8 mouse cellular contexts compared by ENCODE assay signal in the genomic region with DNA sequence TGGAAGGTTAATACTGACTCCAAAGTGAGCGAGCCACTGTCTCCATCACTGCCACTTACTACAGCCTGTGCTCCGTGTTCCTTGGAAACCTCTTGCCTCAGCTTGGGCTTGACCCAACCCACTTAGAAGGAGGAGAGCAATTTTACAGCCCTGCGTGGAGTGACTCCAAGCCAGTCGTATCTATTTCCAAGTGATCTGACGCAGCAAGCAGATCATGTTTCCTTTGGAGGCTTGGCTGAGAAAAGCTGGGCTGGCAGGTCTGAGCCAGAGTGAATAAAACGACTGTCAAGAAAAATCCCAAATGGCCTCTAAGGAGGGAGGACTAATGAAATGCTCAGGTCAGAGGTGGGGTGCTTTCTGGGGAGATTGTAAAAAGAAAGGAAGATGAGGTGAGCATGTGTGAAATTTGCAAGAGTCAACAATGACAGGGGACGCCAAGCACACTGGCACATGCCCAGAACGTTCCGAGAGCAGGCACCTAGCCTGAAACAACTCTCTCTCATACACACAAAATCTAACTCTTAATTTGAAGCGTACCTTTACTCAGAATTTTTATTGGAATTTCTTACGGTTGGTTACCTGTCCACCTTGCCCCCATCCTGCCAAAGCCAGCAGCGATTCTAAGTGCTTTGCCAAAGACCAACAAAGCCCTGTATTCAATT.
DNase-seq lines count a peak whose midpoint lies in the region; ATAC-seq and TF ChIP-seq lines count a peak whose summit lies in the region.

No protein-coding gene starts in this region.

- H3K4me2 ChIP-seq in embryonic facial prominence, embryonic 13.5 days, result peak overlapping the region; percentile 16; the same call in 1 of the 2 replicates
- no peak overlapping the region for H3K4me2 ChIP-seq in heart, embryonic 15.5 days
- H3K4me2 ChIP-seq in stomach, postnatal 0 days (replicated peaks; ENCODE audit: low read depth), result no peak overlapping the region
- no peak overlapping the region for H3K4me2 ChIP-seq in liver, embryonic 12.5 days

- no peak for TF ChIP-seq CTCF in stomach, postnatal 0 days (IDR thresholded peaks at IDR 0.05; ENCODE audit: low read depth)

- peak; percentile 16 for TF ChIP-seq EP300 in stomach, postnatal 0 days (optimal IDR thresholded peaks at IDR 0.05)

- H3K27ac ChIP-seq in embryonic facial prominence, embryonic 13.5 days, result peak overlapping the region; percentile 78
- peak overlapping the region; percentile 66 for H3K27ac ChIP-seq in heart, embryonic 15.5 days
- H3K27ac ChIP-seq in stomach, postnatal 0 days (replicated peaks), result peak overlapping the region; percentile 58
- H3K27ac ChIP-seq in liver, embryonic 12.5 days, result no peak overlapping the region

- peaks cover 41% of the 10 kb centered on the region for H3K4me1 ChIP-seq in embryonic facial prominence, embryonic 13.5 days
- peaks cover 22% of the 10 kb centered on the region for H3K4me1 ChIP-seq in heart, embryonic 15.5 days (replicated peaks)
- H3K4me1 ChIP-seq in stomach, postnatal 0 days (replicated peaks; ENCODE audit: control insufficient read depth, insufficient read depth), result peaks cover 10% of the 10 kb centered on the region
- H3K4me1 ChIP-seq in liver, embryonic 12.5 days, result no peaks in the 10 kb centered on the region

- DNase-seq in adrenal gland, adult 2 months, result peak; percentile 70
- DNase-seq in adrenal gland, adult 8-10 months, result no peak
- peak; percentile 65 for DNase-seq in large intestine, adult 2 months (ENCODE audit: low read depth, low spot score)
- DNase-seq in stomach, postnatal 0 days (ENCODE audit: low spot score), result peak; percentile 52
- no peak for DNase-seq in frontal cortex, adult 2 months (ENCODE audit: extremely low spot score in 1 of 2, low spot score in 1 of 2)

- H3K36me3 ChIP-seq in embryonic facial prominence, embryonic 13.5 days, result no peaks in the 10 kb centered on the region
- H3K36me3 ChIP-seq in heart, embryonic 15.5 days, result no peaks in the 10 kb centered on the region
- H3K36me3 ChIP-seq in stomach, postnatal 0 days (ENCODE audit: control insufficient read depth, insufficient read depth, low read length), result no peaks in the 10 kb centered on the region
- no peaks in the 10 kb centered on the region for H3K36me3 ChIP-seq in liver, embryonic 12.5 days

- ATAC-seq in embryonic facial prominence, embryonic 13.5 days (ENCODE audit: insufficient number of reproducible peaks, insufficient read depth, low FRiP score, low TSS enrichment, low read depth), result peak; percentile 49
- ATAC-seq in heart, embryonic 15.5 days (replicated peaks; ENCODE audit: insufficient number of reproducible peaks, insufficient read depth, low FRiP score, low read depth), result peak; percentile 74
- ATAC-seq in stomach, postnatal 0 days (ENCODE audit: low FRiP score, low TSS enrichment), result peak; percentile 27; the same call in 1 of the 2 replicates
- no peak for ATAC-seq in liver, embryonic 12.5 days

- H3K27me3 ChIP-seq in embryonic facial prominence, embryonic 13.5 days, result no peaks in the 10 kb centered on the region
- H3K27me3 ChIP-seq in heart, embryonic 15.5 days, result no peaks in the 10 kb centered on the region
- no peaks in the 10 kb centered on the region for H3K27me3 ChIP-seq in stomach, postnatal 0 days (ENCODE audit: control insufficient read depth, insufficient read depth, low read length)
- no peaks in the 10 kb centered on the region; the same call in 1 of the 2 replicates for H3K27me3 ChIP-seq in liver, embryonic 12.5 days (replicated peaks)

- H3K9ac ChIP-seq in embryonic facial prominence, embryonic 13.5 days, result 0 out of 2 replicates have a peak overlapping the region, but pooled peaks have one; percentile 44
- H3K9ac ChIP-seq in heart, embryonic 15.5 days, result no peak overlapping the region
- H3K9ac ChIP-seq in stomach, postnatal 0 days (ENCODE audit: low read length), result no peak overlapping the region
- no peak overlapping the region for H3K9ac ChIP-seq in liver, embryonic 12.5 days

- WGBS in embryonic facial prominence, embryonic 13.5 days, result 36% methylated on average over 12 of the region's 12 CpGs
- 51% methylated on average over 12 of the region's 12 CpGs for WGBS in heart, embryonic 15.5 days
- 17% methylated on average over 12 of the region's 12 CpGs for WGBS in large intestine, adult 2 months
- WGBS in stomach, postnatal 0 days, result 42% methylated on average over 12 of the region's 12 CpGs
- 67% methylated on average over 12 of the region's 12 CpGs for WGBS in liver, embryonic 12.5 days (ENCODE audit: insufficient replicate concordance)

- no peaks in the 10 kb centered on the region for H3K9me3 ChIP-seq in embryonic facial prominence, embryonic 13.5 days
- H3K9me3 ChIP-seq in heart, embryonic 15.5 days (replicated peaks), result no peaks in the 10 kb centered on the region
- H3K9me3 ChIP-seq in stomach, postnatal 0 days (ENCODE audit: control insufficient read depth, low read length), result no peaks in the 10 kb centered on the region
- H3K9me3 ChIP-seq in liver, embryonic 12.5 days (replicated peaks), result no peaks in the 10 kb centered on the region

- H3K4me3 ChIP-seq in embryonic facial prominence, embryonic 13.5 days, result no peak overlapping the region
- H3K4me3 ChIP-seq in heart, embryonic 15.5 days, result no peak overlapping the region
- no peak overlapping the region for H3K4me3 ChIP-seq in stomach, postnatal 0 days (ENCODE audit: low read depth, low read length)
- H3K4me3 ChIP-seq in liver, embryonic 12.5 days, result no peak overlapping the region

Comparison
In these comparisons a context has a peak if more than half of its experiments do, and no peak if none do; other contexts are left out.
1. DNase-seq: peak in adrenal gland, adult 2 months (single experiment), large intestine, adult 2 months (single experiment) and stomach, postnatal 0 days (single experiment); none in adrenal gland, adult 8-10 months (single experiment) and frontal cortex, adult 2 months (0 of 2).